In genomic region chr11:3761339-3761738, GRCm38 (mm10) we compare ENCODE assay signal across 8 mouse cellular contexts.
DNase-seq lines count a peak whose midpoint lies in the region; ATAC-seq and TF ChIP-seq lines count a peak whose summit lies in the region.

No protein-coding gene starts in this region.

- H3ac ChIP-seq in C2C12 (ENCODE audit: control insufficient read depth, insufficient read length, low read depth), result peak overlapping the region; percentile 98

- no peaks in the 10 kb centered on the region for H3K27me3 ChIP-seq in C2C12 (ENCODE audit: control insufficient read depth, insufficient read depth, insufficient read length)
- peaks cover 59% of the 10 kb centered on the region for H3K27me3 ChIP-seq in liver, embryonic 12.5 days (replicated peaks)

- TF ChIP-seq CTCF in C2C12 (IDR thresholded peaks at IDR 0.05; ENCODE audit: control insufficient read depth, insufficient read depth, insufficient read length), result no peak
- no peak for TF ChIP-seq CTCF in embryonic fibroblast, embryonic 13.5 days (IDR thresholded peaks at IDR 0.05; ENCODE audit: borderline replicate concordance, insufficient read depth, low read length)

- peak overlapping the region; percentile 23 for H3K4me3 ChIP-seq in C2C12 (ENCODE audit: insufficient read depth, poor library complexity, severe bottlenecking)
- H3K4me3 ChIP-seq in embryonic fibroblast, embryonic 13.5 days (ENCODE audit: insufficient read depth, low read length), result 0 out of 2 replicates have a peak overlapping the region, but pooled peaks have one; percentile 31
- peak overlapping the region; percentile 49 for H3K4me3 ChIP-seq in liver, embryonic 12.5 days

- no peak for ATAC-seq in liver, embryonic 12.5 days

- 14% methylated on average over 11 of the region's 11 CpGs for whole genome bisulfite sequencing in liver, embryonic 12.5 days (ENCODE audit: insufficient replicate concordance)

- H3K9me3 ChIP-seq in liver, embryonic 12.5 days (replicated peaks), result no peaks in the 10 kb centered on the region

- no peak for TF ChIP-seq POLR2A in embryonic fibroblast, embryonic 13.5 days (IDR thresholded peaks at IDR 0.05; ENCODE audit: low read depth, low read length)

- no peak overlapping the region for H3K9ac ChIP-seq in liver, embryonic 12.5 days

- H3K4me1 ChIP-seq in embryonic fibroblast, embryonic 13.5 days (ENCODE audit: control insufficient read depth, insufficient read depth, low read length), result no peaks in the 10 kb centered on the region
- H3K4me1 ChIP-seq in liver, embryonic 12.5 days, result peaks cover 2% of the 10 kb centered on the region; the same call in 1 of the 2 replicates

- no peaks in the 10 kb centered on the region for H3K79me3 ChIP-seq in C2C12 (ENCODE audit: low read depth)

- H3K4me2 ChIP-seq in liver, embryonic 12.5 days, result peak overlapping the region; percentile 69

- no peaks in the 10 kb centered on the region for H3K36me3 ChIP-seq in C2C12 (ENCODE audit: control insufficient read depth, insufficient read depth)
- no peaks in the 10 kb centered on the region for H3K36me3 ChIP-seq in liver, embryonic 12.5 days

- peaks cover 19% of the 10 kb centered on the region for H3K79me2 ChIP-seq in C2C12 (ENCODE audit: control insufficient read depth, insufficient read depth)

- peak; percentile 58 to 59 for DNase-seq in cerebellum, postnatal 25 days
- no peak for DNase-seq in cerebellum, adult 9-11 months
- DNase-seq in frontal cortex, postnatal 36 days (ENCODE audit: low spot score in 2 of 2), result no peak
- DNase-seq in layer of hippocampus, adult 18-20 months (ENCODE audit: low spot score in 2 of 2), result no peak
- DNase-seq in thymus, postnatal 10 days (ENCODE audit: low spot score in 2 of 2), result no peak

- H3K27ac ChIP-seq in embryonic fibroblast, embryonic 13.5 days (ENCODE audit: insufficient read depth, low read length), result no peak overlapping the region
- no peak overlapping the region for H3K27ac ChIP-seq in liver, embryonic 12.5 days

TF ChIP-seq in C2C12, 6 proteins besides CTCF, POLR2A, EP300 and RAD21:
- TF ChIP-seq MAX (IDR thresholded peaks at IDR 0.05) (no peak), CEBPB (IDR thresholded peaks at IDR 0.05; ENCODE audit: low read depth) (no peak), MYOG (IDR thresholded peaks at IDR 0.05; ENCODE audit: control insufficient read depth, extremely low read depth, insufficient read length) (no peak), USF1 (IDR thresholded peaks at IDR 0.05; ENCODE audit: low read depth) (no peak), FOSL1 (IDR thresholded peaks at IDR 0.05; ENCODE audit: insufficient read depth, low read length, poor library complexity, severe bottlenecking) (no peak), MYOD1 (IDR thresholded peaks at IDR 0.05; ENCODE audit: control insufficient read depth, insufficient read length, low read depth) (no peak)

Comparison
In these comparisons a context has a peak if more than half of its experiments do, and no peak if none do; other contexts are left out.
1. DNase-seq: peak in cerebellum, postnatal 25 days (2 of 2); none in cerebellum, adult 9-11 months (single experiment), frontal cortex, postnatal 36 days (0 of 2), layer of hippocampus, adult 18-20 months (0 of 2) and thymus, postnatal 10 days (0 of 2).
2. Peak in every context shown above with its lines, with median percentiles within 50 percentile points of each other: H3K4me3 ChIP-seq.